Mouse (Mus musculus) myocyte (in vitro differentiated cells): ENCODE measurements around the gene Inf2.

Experiments used
- CEBPB ChIP-seq: IDR thresholded peaks from 2 replicates; pipeline ENCODE4 v1.6.1; 2011; ENCODE audit warnings: mild to moderate bottlenecking, moderate library complexity; ENCODE audit not compliant: poor library complexity, insufficient read depth, severe bottlenecking
- E2F4 ChIP-seq: IDR thresholded peaks from one replicate; pipeline ENCODE4 v1.6.1; 2011; ENCODE audit warnings: mild to moderate bottlenecking, control low read depth, moderate library complexity; ENCODE audit not compliant: insufficient read depth
- MAX ChIP-seq: IDR thresholded peaks from one replicate; pipeline ENCODE4 v1.6.1; 2011; ENCODE audit warnings: low read depth, mild to moderate bottlenecking, control low read depth
- MYOD1 ChIP-seq, 3 experiments: IDR thresholded peaks; one replicate each; pipeline ENCODE4 v1.6.1; 2011; ENCODE audit warnings: control low read depth in 2 of 3, low read depth in 2 of 3, mild to moderate bottlenecking in 2 of 3, moderate library complexity in 1 of 3; ENCODE audit not compliant: insufficient read length in 2 of 3, control insufficient read depth in 1 of 3
- MYOG ChIP-seq, 3 experiments: IDR thresholded peaks; one replicate each; pipeline ENCODE4 v1.6.1; 2011; ENCODE audit warnings: control low read depth in 2 of 3, low read depth in 2 of 3, mild to moderate bottlenecking in 2 of 3; ENCODE audit not compliant: insufficient read length in 2 of 3, control insufficient read depth in 1 of 3, insufficient read depth in 1 of 3
- POLR2A ChIP-seq: IDR thresholded peaks from one replicate; pipeline ENCODE4 v1.6.1; 2011; ENCODE audit warnings: low read depth, mild to moderate bottlenecking, control low read depth, moderate library complexity; ENCODE audit not compliant: insufficient read length
- POLR2AphosphoS2 ChIP-seq: IDR thresholded peaks from one replicate; pipeline ENCODE4 v1.6.1; 2011; ENCODE audit warnings: low read depth, control low read depth; ENCODE audit not compliant: insufficient read length
- REST ChIP-seq: IDR thresholded peaks from one replicate; pipeline ENCODE4 v1.6.1; 2011; ENCODE audit warnings: mild to moderate bottlenecking, control low read depth, moderate library complexity; ENCODE audit not compliant: insufficient read depth, insufficient read length
- SRF ChIP-seq: IDR thresholded peaks from one replicate; pipeline ENCODE4 v1.6.1; 2011; ENCODE audit warnings: low read depth; ENCODE audit not compliant: control insufficient read depth, insufficient read length
- TCF12 ChIP-seq: IDR thresholded peaks from one replicate; pipeline ENCODE4 v1.6.1; 2011; ENCODE audit warnings: mild to moderate bottlenecking, control low read depth; ENCODE audit not compliant: poor library complexity, insufficient read depth, severe bottlenecking
- TCF3 ChIP-seq: IDR thresholded peaks from one replicate; pipeline ENCODE4 v1.6.1; 2011; ENCODE audit warnings: low read depth, control low read depth; ENCODE audit not compliant: insufficient read length
- USF1 ChIP-seq: IDR thresholded peaks from one replicate; pipeline ENCODE4 v1.6.1; 2011; ENCODE audit warnings: low read depth, mild to moderate bottlenecking, control low read depth, moderate library complexity

GRCm38 (mm10) chr12:112544946-112545701, 43.5 kb upstream of the Inf2 start:
- TF ChIP-seq USF1 (no peak), POLR2A (no peak), E2F4 (no peak), CEBPB (no peak), REST (no peak), MYOG (IDR thresholded peaks at IDR 0.05; ENCODE audit: control insufficient read depth in 1 of 3, insufficient read depth in 1 of 3, insufficient read length in 2 of 3, low read depth in 2 of 3) (no peak), TCF3 (no peak), MYOD1 (IDR thresholded peaks at IDR 0.05; ENCODE audit: control insufficient read depth in 1 of 3, insufficient read length in 2 of 3, low read depth in 2 of 3) (no peak), MAX (no peak), SRF (no peak), POLR2AphosphoS2 (no peak), TCF12 (no peak)
